Mouse (Mus musculus) limb, embryonic 12.5 days (tissue): ENCODE measurements around the gene Ctla4. TPM values are rescaled to one million over a fixed set of nuclear protein-coding genes. Genes with fewer than 3 reads are reported as not detected.

Source experiments
- ATAC-seq: fragments of 200-750 bp; cut with Nextera tagmentation; 2 replicates; pipeline ENCODE4 v1.8.0; 2017; ENCODE audit warnings: low read depth, moderate TSS enrichment; ENCODE audit not compliant: insufficient number of reproducible peaks, insufficient read depth, low FRiP score, low TSS enrichment
- H3K27ac ChIP-seq: fragments of 300-500 bp; sonication (generic); 2 replicates; pipeline ENCODE4 v1.5.1; 2016; ENCODE audit warnings: mild to moderate bottlenecking, moderate library complexity
- H3K27me3 ChIP-seq: fragments of 300-500 bp; sonication (generic); 2 replicates; pipeline ENCODE4 v1.6.1; 2016; ENCODE audit warnings: mild to moderate bottlenecking, moderate library complexity
- H3K36me3 ChIP-seq: fragments of 300-500 bp; sonication (generic); 2 replicates; pipeline ENCODE4 v1.6.1; 2016; ENCODE audit warnings: mild to moderate bottlenecking, moderate library complexity
- H3K4me1 ChIP-seq: fragments of 300-500 bp; sonication (generic); replicated peaks from 2 replicates; pipeline ENCODE4 v1.6.1; 2016
- H3K4me2 ChIP-seq: fragments of 300-500 bp; sonication (generic); 2 replicates; pipeline ENCODE4 v1.6.1; 2016; ENCODE audit warnings: mild to moderate bottlenecking, moderate library complexity
- H3K4me3 ChIP-seq: fragments of 300-500 bp; sonication (generic); replicated peaks from 2 replicates; pipeline ENCODE4 v1.5.1; 2016; ENCODE audit warnings: mild to moderate bottlenecking
- H3K9ac ChIP-seq: fragments of 300-500 bp; sonication (generic); replicated peaks from 2 replicates; pipeline ENCODE4 v1.6.1; 2016; ENCODE audit warnings: mild to moderate bottlenecking, moderate library complexity
- H3K9me3 ChIP-seq: fragments of 300-500 bp; sonication (generic); 2 replicates; pipeline ENCODE4 v1.6.1; 2016; ENCODE audit warnings: mild to moderate bottlenecking, moderate library complexity
- WGBS: fragments of 180-500 bp; shearing (Covaris S2); methylation state at CpG from one replicate; pipeline ENCODE4 v1.1.7; 2016; 5-methylcytosine and 5-hydroxymethylcytosine counted together
- polyA plus RNA-seq: library from polyadenylated mRNA; unstranded; fragments of >200 nt; fragmentation: Nextera tagmentation; extraction: Ambion mirVana; gene quantifications from 2 replicates; pipeline ENCODE4 v1.2.1, GENCODE M21; 2016

Gene Ctla4
- polyA plus RNA-seq, 1 experiment from 2014 or later = 0.24 TPM

GRCm38 (mm10) chr1:60866043-60866442, 20.8 kb upstream of the Ctla4 start:
- 70% methylated on average over 5 of the region's 5 CpGs for WGBS
- Histone ChIP-seq H3K36me3 (no peaks in the 10 kb centered on the region), H3K27me3 (no peaks in the 10 kb centered on the region), H3K4me1 (peaks cover 20% of the 10 kb centered on the region), H3K9me3 (peaks cover 10% of the 10 kb centered on the region; the same call in 1 of the 2 replicates), H3K4me2 (no peak overlapping the region), H3K4me3 (no peak overlapping the region), H3K27ac (no peak overlapping the region), H3K9ac (no peak overlapping the region)
- ATAC-seq = no peak

GRCm38 (mm10) chr1:60868333-60869277, 18.2 kb upstream of the Ctla4 start:
- Histone ChIP-seq H3K27me3 (no peaks in the 10 kb centered on the region), H3K27ac (no peak overlapping the region), H3K9me3 (peaks cover 10% of the 10 kb centered on the region; the same call in 1 of the 2 replicates), H3K9ac (no peak overlapping the region), H3K4me2 (no peak overlapping the region), H3K36me3 (no peaks in the 10 kb centered on the region), H3K4me1 (peaks cover 9% of the 10 kb centered on the region), H3K4me3 (no peak overlapping the region)
- WGBS = 64% methylated on average over 17 of the region's 17 CpGs
- no peak for ATAC-seq

GRCm38 (mm10) chr1:60875267-60875666, 11.5 kb upstream of the Ctla4 start:
- no peak overlapping the region for H3K4me3 ChIP-seq
- no peaks in the 10 kb centered on the region for H3K36me3 ChIP-seq
- H3K27me3 ChIP-seq = no peaks in the 10 kb centered on the region
- no peak for ATAC-seq
- H3K9me3 ChIP-seq = 0 out of 2 replicates have a peak, but pooled peaks cover 4% of the 10 kb centered on the region
- peaks cover 7% of the 10 kb centered on the region for H3K4me1 ChIP-seq
- WGBS = 24% methylated on average over 3 of the region's 3 CpGs
- no peak overlapping the region for H3K9ac ChIP-seq
- no peak overlapping the region for H3K4me2 ChIP-seq
- no peak overlapping the region for H3K27ac ChIP-seq

- H3K4me2 ChIP-seq = no peak overlapping the region
- H3K27ac ChIP-seq = no peak overlapping the region
- no peak for ATAC-seq
Observed at GRCm38 (mm10) chr1:60880116-60880867, 6.5 kb upstream of the Ctla4 start.

DNA sequence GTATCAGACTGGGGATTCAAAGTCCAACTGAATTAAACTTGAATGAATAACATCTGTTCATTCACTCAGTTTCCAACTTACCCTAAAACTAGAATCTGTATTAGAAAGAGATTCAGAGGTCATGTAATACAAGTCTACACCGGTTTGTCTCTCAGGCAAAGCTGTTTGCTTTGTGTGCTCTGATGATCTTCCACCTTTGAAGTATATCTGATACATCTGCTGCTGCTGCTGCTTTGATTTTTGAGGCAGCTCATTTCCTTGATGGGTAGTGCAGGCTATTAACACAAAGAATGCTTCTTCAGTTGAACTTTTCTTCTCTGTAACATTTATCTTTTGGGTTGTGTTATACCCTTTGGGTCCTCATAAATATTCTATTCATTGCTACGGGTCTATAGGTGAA, 4.0 kb upstream of the Ctla4 start:
- Histone ChIP-seq H3K9ac (no peak overlapping the region), H3K4me3 (no peak overlapping the region), H3K4me1 (no peaks in the 10 kb centered on the region), H3K27me3 (no peaks in the 10 kb centered on the region), H3K4me2 (no peak overlapping the region), H3K27ac (no peak overlapping the region), H3K36me3 (no peaks in the 10 kb centered on the region), H3K9me3 (no peaks in the 10 kb centered on the region)
- ATAC-seq = no peak
- 45% methylated on average over 2 of the region's 2 CpGs for WGBS

More at GRCm38 (mm10) chr1:60880116-60880867, 6.5 kb upstream of the Ctla4 start:
- no peaks in the 10 kb centered on the region for H3K36me3 ChIP-seq
- WGBS = 74% methylated on average over 10 of the region's 10 CpGs
- no peaks in the 10 kb centered on the region for H3K4me1 ChIP-seq
- H3K9ac ChIP-seq = no peak overlapping the region
- no peaks in the 10 kb centered on the region for H3K9me3 ChIP-seq
- H3K27me3 ChIP-seq = no peaks in the 10 kb centered on the region
- H3K4me3 ChIP-seq = no peak overlapping the region

- H3K27ac ChIP-seq = no peak overlapping the region
- no peak overlapping the region for H3K9ac ChIP-seq
- no peaks in the 10 kb centered on the region for H3K36me3 ChIP-seq
- no peaks in the 10 kb centered on the region for H3K27me3 ChIP-seq
- ATAC-seq = no peak
- no peak overlapping the region for H3K4me2 ChIP-seq
- H3K9me3 ChIP-seq = no peaks in the 10 kb centered on the region
- no peak overlapping the region for H3K4me3 ChIP-seq
- H3K4me1 ChIP-seq = no peaks in the 10 kb centered on the region
- 73% methylated on average over 2 of the region's 2 CpGs for WGBS
Observed at GRCm38 (mm10) chr1:60883279-60883678, 3.5 kb upstream of the Ctla4 start.

- no peaks in the 10 kb centered on the region for H3K4me1 ChIP-seq
- no peak overlapping the region for H3K27ac ChIP-seq
- no peak overlapping the region for H3K9ac ChIP-seq
- H3K4me2 ChIP-seq = no peak overlapping the region
- no peak for ATAC-seq
- 87% methylated on average over 1 of the region's 1 CpGs for WGBS
- H3K36me3 ChIP-seq = no peaks in the 10 kb centered on the region
- H3K4me3 ChIP-seq = no peak overlapping the region
- no peaks in the 10 kb centered on the region for H3K27me3 ChIP-seq
- H3K9me3 ChIP-seq = no peaks in the 10 kb centered on the region
Observed at GRCm38 (mm10) chr1:60884611-60885010, 2.2 kb upstream of the Ctla4 start.

GRCm38 (mm10) chr1:60898127-60898932, 11.5 kb downstream of the Ctla4 start:
- no peaks in the 10 kb centered on the region for H3K9me3 ChIP-seq
- no peaks in the 10 kb centered on the region for H3K36me3 ChIP-seq
- ATAC-seq = no peak
- H3K4me2 ChIP-seq = no peak overlapping the region
- H3K4me3 ChIP-seq = no peak overlapping the region
- 88% methylated on average over 5 of the region's 5 CpGs for WGBS
- no peak overlapping the region for H3K27ac ChIP-seq
- H3K4me1 ChIP-seq = no peaks in the 10 kb centered on the region
- H3K27me3 ChIP-seq = no peaks in the 10 kb centered on the region
- H3K9ac ChIP-seq = no peak overlapping the region

DNA sequence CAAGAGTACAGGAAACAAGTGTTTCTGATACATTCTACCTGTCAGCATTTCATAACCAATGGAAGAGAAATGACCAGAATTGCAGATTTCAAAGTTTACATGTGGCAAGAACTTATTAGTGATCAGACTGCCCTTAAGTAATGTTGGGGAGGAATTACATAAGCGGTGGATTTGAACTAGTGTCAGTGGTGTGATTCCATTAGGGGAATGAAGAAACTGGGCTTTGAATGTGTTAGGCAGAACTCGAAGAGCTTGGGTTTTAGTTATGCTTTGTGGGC, 12.1 kb downstream of the Ctla4 start:
- WGBS = 80% methylated on average over 2 of the region's 2 CpGs
- H3K4me3 ChIP-seq = no peak overlapping the region
- H3K27ac ChIP-seq = no peak overlapping the region
- H3K27me3 ChIP-seq = no peaks in the 10 kb centered on the region
- H3K9me3 ChIP-seq = no peaks in the 10 kb centered on the region
- ATAC-seq = no peak
- no peaks in the 10 kb centered on the region for H3K4me1 ChIP-seq
- H3K36me3 ChIP-seq = no peaks in the 10 kb centered on the region
- no peak overlapping the region for H3K9ac ChIP-seq
- no peak overlapping the region for H3K4me2 ChIP-seq

- no peak overlapping the region for H3K4me2 ChIP-seq
- H3K27ac ChIP-seq = no peak overlapping the region
- ATAC-seq = no peak
- H3K27me3 ChIP-seq = no peaks in the 10 kb centered on the region
- H3K4me1 ChIP-seq = no peaks in the 10 kb centered on the region
- H3K9ac ChIP-seq = no peak overlapping the region
- no peaks in the 10 kb centered on the region for H3K9me3 ChIP-seq
- H3K4me3 ChIP-seq = no peak overlapping the region
- 75% methylated on average over 3 of the region's 3 CpGs for WGBS
- H3K36me3 ChIP-seq = no peaks in the 10 kb centered on the region
Observed at GRCm38 (mm10) chr1:60899244-60899643, 12.4 kb downstream of the Ctla4 start.

DNA sequence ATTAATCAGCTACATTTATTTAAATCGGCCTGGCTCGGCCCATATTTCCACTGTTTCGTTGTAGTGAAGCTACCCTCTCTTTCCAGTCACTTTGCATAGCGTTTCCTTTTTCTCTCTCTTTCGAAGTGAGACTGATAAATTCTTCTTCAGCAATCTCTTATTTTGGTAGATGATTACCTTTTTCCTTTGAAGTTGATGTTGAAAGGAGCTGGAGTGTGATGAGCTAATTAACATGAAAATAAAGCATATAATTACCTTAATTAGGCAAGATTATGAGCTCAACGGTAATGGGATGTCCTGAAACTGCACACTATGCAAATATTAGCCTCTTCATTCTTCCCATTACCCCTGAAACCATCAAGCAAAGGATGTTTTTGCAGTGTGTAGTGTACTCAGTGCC, 15.7 kb downstream of the Ctla4 start:
- 84% methylated on average over 6 of the region's 6 CpGs for WGBS
- Histone ChIP-seq H3K4me3 (no peak overlapping the region), H3K27me3 (no peaks in the 10 kb centered on the region), H3K4me1 (no peaks in the 10 kb centered on the region), H3K4me2 (no peak overlapping the region), H3K9ac (no peak overlapping the region), H3K36me3 (no peaks in the 10 kb centered on the region), H3K9me3 (no peaks in the 10 kb centered on the region), H3K27ac (no peak overlapping the region)
- ATAC-seq = no peak
